Mouse (Mus musculus) left cerebral cortex, adult 2 months (tissue): ENCODE results near the gene Gca. TPM values are rescaled to one million over a fixed set of nuclear protein-coding genes. Genes with fewer than 3 reads are reported as not detected.
A peak's percentile ranks its signal among the peaks of the same experiment; 100 is the strongest.

ENCODE experiments used
- DNase-seq, 2 experiments: peaks; one replicate each; pipeline ENCODE4 v3.0.0; 2021 to 2022; ENCODE audit warnings: low spot score in 2 of 2, mixed read lengths in 1 of 2; ENCODE audit errors: extremely low spot score in 1 of 2
- H3K27ac ChIP-seq: fragments of 200-600 bp; 2 replicates; pipeline ENCODE4 v1.8.1; 2022
- H3K4me3 ChIP-seq: fragments of 200-600 bp; 2 replicates; pipeline ENCODE4 v1.8.1; 2022
- CTCF ChIP-seq: fragments of 200-600 bp; IDR thresholded peaks from 2 replicates; pipeline ENCODE4 v1.8.1; 2022; ENCODE audit warnings: antibody characterized with exemption, mild to moderate bottlenecking, moderate library complexity
- intact Hi-C: fragments of 180-260 bp; cut with DNase I; formaldehyde crosslinking; loops from one replicate; pipeline ENCODE4 v1.15.1; 2025
- long read RNA-seq, 2 experiments: library from polyadenylated mRNA; stranded (forward); transcript quantifications; one replicate each; pipeline ENCODE4 v2.0.0; 2021; ENCODE audit warnings: borderline mapping rate in 2 of 2
- total RNA-seq, 2 experiments: library from RNA; stranded (reverse); gene quantifications; 2 replicates each; pipeline ENCODE4 v1.2.3; 2021

Gene Gca
- total RNA-seq, result 10 to 100 TPM; 12.7 to 22.3 TPM
- long read RNA-seq, experiment 1, transcript Gca-201 (8 exons, 3,330 nt), result major isoform, 17 of 21 reads
- long read RNA-seq, experiment 1, partial matches to known transcripts, result 2 of 21 reads
- long read RNA-seq, experiment 1, other reads (novel, unspliced or antisense), result 2 of 21 reads
- long read RNA-seq, experiment 2, transcript Gca-201 (8 exons, 3,330 nt), result major isoform, 10 of 12 reads
- long read RNA-seq, experiment 2, partial matches to known transcripts, result 1 of 12 reads
- long read RNA-seq, experiment 2, other reads (novel, unspliced or antisense), result 1 of 12 reads

GRCm38 (mm10) chr2:62664135-62664670 is at the start of gene Gca:
TSS of gene Gca (plus strand) at chr2:62664285.
- Histone ChIP-seq H3K27ac (peak within 1 kb of the TSS; percentile 54), H3K4me3 (peak within 1 kb of the TSS; percentile 81)
- no peak for TF ChIP-seq CTCF
- intact Hi-C loops, result no loop called here
- peak; percentile 77 to 82 for DNase-seq

- TF ChIP-seq CTCF, result no peak
- H3K27ac ChIP-seq, result no peak overlapping the region
- intact Hi-C loops, result no loop called here
- no peak overlapping the region for H3K4me3 ChIP-seq
- DNase-seq, result no peak
Measured at GRCm38 (mm10) chr2:62618934-62619341, 45.1 kb upstream of the Gca start.

GRCm38 (mm10) chr2:62619679-62620078 is 44.4 kb upstream of the Gca start:
- TF ChIP-seq CTCF, result no peak
- no peak for DNase-seq
- H3K4me3 ChIP-seq, result no peak overlapping the region
- H3K27ac ChIP-seq, result no peak overlapping the region
- intact Hi-C loops, result no loop called here

GRCm38 (mm10) chr2:62623024-62623441 is 41.1 kb upstream of the Gca start:
- intact Hi-C loops, result loop anchor here (1.0 kb wide), 1 partner anchor 49 kb away; the partner anchor contains the start of gene Fap
- peak overlapping the region; percentile 51 for H3K27ac ChIP-seq
- TF ChIP-seq CTCF, result no peak
- no peak overlapping the region for H3K4me3 ChIP-seq
- no peak for DNase-seq

- no peak for DNase-seq
- intact Hi-C loops, result loop anchor here (2.0 to 5.0 kb wide), 10 partner anchors 110 to 979 kb away; partner anchors contain the start of gene Slc4a10
- Histone ChIP-seq H3K27ac (peak overlapping the region; percentile 96), H3K4me3 (no peak overlapping the region)
- peak; percentile 76 for TF ChIP-seq CTCF
Measured at GRCm38 (mm10) chr2:62627728-62628127, 36.4 kb upstream of the Gca start.

GRCm38 (mm10) chr2:62628356-62628755 is 35.7 kb upstream of the Gca start:
- peak; percentile 25 to 58 for DNase-seq
- H3K4me3 ChIP-seq, result peak overlapping the region; percentile 5; the same call in 1 of the 2 replicates
- TF ChIP-seq CTCF, result no peak
- peak overlapping the region; percentile 96 for H3K27ac ChIP-seq
- intact Hi-C loops, result loop anchor here (2.0 to 5.0 kb wide), 8 partner anchors 111 to 980 kb away; no protein-coding TSS in a partner anchor

GRCm38 (mm10) chr2:62630446-62630845 is 33.6 kb upstream of the Gca start:
- Histone ChIP-seq H3K4me3 (no peak overlapping the region), H3K27ac (no peak overlapping the region)
- intact Hi-C loops, result no loop called here
- no peak for DNase-seq
- peak; percentile 82 for TF ChIP-seq CTCF

- no peak overlapping the region for H3K4me3 ChIP-seq
- intact Hi-C loops, result no loop called here
Measured at GRCm38 (mm10) chr2:62639869-62640268, 24.2 kb upstream of the Gca start.

GRCm38 (mm10) chr2:62643405-62644305 is 20.4 kb upstream of the Gca start:
- peak in 1 of 2 experiments; percentile 56 for DNase-seq
- peak; percentile 89 for TF ChIP-seq CTCF
- H3K27ac ChIP-seq, result no peak overlapping the region
- intact Hi-C loops, result no loop called here
- H3K4me3 ChIP-seq, result peak overlapping the region; percentile 16; the same call in 1 of the 2 replicates

More at GRCm38 (mm10) chr2:62639869-62640268, 24.2 kb upstream of the Gca start:
- no peak overlapping the region for H3K27ac ChIP-seq
- TF ChIP-seq CTCF, result no peak
- no peak for DNase-seq

- no peak for DNase-seq
- Histone ChIP-seq H3K27ac (no peak overlapping the region), H3K4me3 (no peak overlapping the region)
- no peak for TF ChIP-seq CTCF
- intact Hi-C loops, result no loop called here
Measured at GRCm38 (mm10) chr2:62644891-62645290, 19.2 kb upstream of the Gca start.

GRCm38 (mm10) chr2:62645475-62645874 is 18.6 kb upstream of the Gca start:
- intact Hi-C loops, result no loop called here
- DNase-seq, result no peak
- Histone ChIP-seq H3K4me3 (peak overlapping the region; percentile 59), H3K27ac (peak overlapping the region; percentile 72; the same call in 1 of the 2 replicates)
- no peak for TF ChIP-seq CTCF
